Mouse (Mus musculus) thymus, postnatal 14 days (tissue): ENCODE measurements around the gene Cdkn2c.

Experiments used
- DNase-seq: peaks from one replicate; pipeline ENCODE4 v3.0.0; 2021

Cdkn2c gene

GRCm38 (mm10) chr4:109657021-109657850 lies 9.8 kb downstream of the Cdkn2c start:
- peak; percentile 37 for DNase-seq

- no peak for DNase-seq
Observed at GRCm38 (mm10) chr4:109656301-109656700, 10.7 kb downstream of the Cdkn2c start.

GRCm38 (mm10) chr4:109655738-109656137 lies 11.3 kb downstream of the Cdkn2c start:
- no peak for DNase-seq

GRCm38 (mm10) chr4:109654701-109655100 lies 12.3 kb downstream of the Cdkn2c start:
- no peak for DNase-seq

GRCm38 (mm10) chr4:109653251-109653650 lies 13.7 kb downstream of the Cdkn2c start:
- DNase-seq: no peak

- no peak for DNase-seq
Observed at GRCm38 (mm10) chr4:109649331-109649730, 17.7 kb downstream of the Cdkn2c start.

GRCm38 (mm10) chr4:109647281-109647680 lies 19.7 kb downstream of the Cdkn2c start:
- DNase-seq: no peak

- no peak for DNase-seq
Observed at GRCm38 (mm10) chr4:109641451-109641850, 25.5 kb downstream of the Cdkn2c start.

- DNase-seq: no peak
Observed at GRCm38 (mm10) chr4:109640141-109640540, 26.8 kb downstream of the Cdkn2c start.

- no peak for DNase-seq
Observed at GRCm38 (mm10) chr4:109639356-109639755, 27.6 kb downstream of the Cdkn2c start.

- DNase-seq: peak; percentile 11
Observed at GRCm38 (mm10) chr4:109634971-109635370, 32.0 kb downstream of the Cdkn2c start.

- no peak for DNase-seq
Observed at GRCm38 (mm10) chr4:109631029-109631428, 36.0 kb downstream of the Cdkn2c start.

- no peak for DNase-seq
Observed at GRCm38 (mm10) chr4:109630215-109630614, 36.8 kb downstream of the Cdkn2c start.

- no peak for DNase-seq
Observed at GRCm38 (mm10) chr4:109612596-109612995, 54.4 kb downstream of the Cdkn2c start.
